Mouse (Mus musculus): Measurements from ENCODE around the gene Rtbdn.
A peak's percentile ranks its signal among the peaks of the same experiment; 100 is the strongest.

Rtbdn gene

DNA sequence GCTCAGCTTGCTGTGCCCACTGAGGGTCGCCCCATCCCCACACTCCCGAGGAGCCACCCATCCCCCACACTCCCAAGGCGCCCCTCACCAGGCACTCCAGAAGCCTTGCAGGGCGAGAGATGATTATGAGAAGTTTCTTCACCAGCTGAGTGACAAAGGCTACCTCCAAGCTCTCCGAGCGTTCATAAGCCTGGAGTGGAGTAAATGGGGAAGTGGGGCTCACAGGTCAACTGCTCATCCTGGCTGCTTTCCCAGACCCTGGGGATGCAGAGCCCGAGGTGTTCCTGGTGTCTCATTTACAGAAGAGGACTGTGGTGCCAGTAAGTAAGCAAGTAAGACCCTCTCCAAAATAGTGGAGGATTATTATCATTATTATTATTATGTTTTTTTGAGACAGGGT is 21.2 kb upstream of the Rtbdn start:
- no peak for DNase-seq

DNA sequence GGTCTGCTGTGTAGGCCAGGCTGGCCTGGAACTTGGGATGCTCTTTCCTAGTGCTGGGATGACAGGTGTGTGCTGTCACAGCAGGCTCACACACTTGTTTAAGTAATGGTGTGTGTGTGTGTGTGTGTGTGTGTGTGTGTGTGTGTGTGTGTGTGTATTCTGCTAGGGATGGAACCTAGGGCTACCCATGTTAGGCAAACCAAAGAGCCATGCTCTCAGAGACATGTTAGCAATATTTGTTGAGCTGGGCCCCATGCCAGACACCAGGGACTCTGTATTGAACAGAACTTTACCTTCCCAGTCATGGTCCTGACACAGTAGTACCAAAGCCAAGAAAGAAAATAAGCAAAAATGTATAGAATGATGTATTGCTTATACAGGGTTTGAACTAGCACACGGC is 19.3 kb upstream of the Rtbdn start:
- DNase-seq: no peak

DNA sequence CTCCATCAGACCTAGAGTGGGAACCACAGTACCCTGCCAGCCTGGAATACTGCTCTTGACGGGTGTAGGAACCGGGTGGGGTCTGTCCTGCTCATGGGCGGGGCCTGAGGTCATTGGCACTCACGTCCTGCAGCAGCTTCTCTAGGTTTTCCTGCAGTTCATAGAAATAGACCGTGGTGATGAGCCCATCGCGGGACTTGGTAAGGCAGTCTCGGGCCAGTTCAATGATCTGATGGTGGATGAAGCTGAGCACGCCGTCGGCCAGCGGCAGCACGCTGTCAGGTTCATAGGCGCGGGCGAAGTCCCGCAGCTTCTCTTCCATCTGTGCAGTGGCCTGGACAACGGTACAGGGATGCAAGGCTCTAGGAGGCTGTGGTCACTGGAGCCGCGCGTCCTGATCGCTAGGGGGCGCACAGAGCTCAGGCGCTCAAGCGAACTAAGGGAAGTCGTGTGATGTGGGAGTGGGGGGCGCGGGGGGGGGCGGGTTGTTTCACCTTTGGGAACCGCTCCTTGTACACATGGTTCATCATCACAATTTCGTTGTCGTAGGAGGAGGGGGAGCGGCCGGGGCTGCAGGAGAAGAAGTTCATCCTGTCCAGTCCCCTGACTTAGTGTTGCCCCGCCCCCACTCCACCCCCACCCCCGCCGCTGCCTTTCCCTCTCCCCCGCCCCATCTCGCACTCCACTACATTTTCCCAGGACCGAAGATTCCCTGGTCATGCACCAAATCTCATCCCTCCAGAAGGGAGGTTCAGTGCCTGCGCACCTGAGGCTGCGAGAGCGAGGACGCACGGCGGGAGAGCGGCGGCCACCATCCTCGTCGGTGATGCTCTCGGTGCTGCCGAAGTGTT is 18.1 kb upstream of the Rtbdn start:
- DNase-seq: peak; percentile 62 to 73

DNA sequence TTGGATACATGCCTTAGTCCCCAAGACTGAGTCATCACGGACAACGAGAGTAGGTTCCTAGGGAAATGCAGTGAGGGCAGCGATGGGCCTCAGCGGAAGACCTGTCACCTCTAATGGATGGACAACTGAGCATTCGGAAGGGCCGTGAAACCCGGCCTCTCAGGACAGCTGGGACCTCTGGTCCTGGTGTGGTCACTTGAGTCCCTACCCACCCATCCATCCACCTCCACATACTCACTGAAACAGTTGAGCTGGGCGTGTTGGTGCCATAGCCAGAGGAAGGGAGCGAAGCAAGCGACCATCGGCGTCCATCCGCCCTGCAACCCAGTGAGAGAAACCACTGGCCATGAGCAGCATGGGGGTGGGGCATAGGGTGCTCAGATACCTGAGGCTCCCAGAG is 16.2 kb upstream of the Rtbdn start:
- DNase-seq: no peak

DNA sequence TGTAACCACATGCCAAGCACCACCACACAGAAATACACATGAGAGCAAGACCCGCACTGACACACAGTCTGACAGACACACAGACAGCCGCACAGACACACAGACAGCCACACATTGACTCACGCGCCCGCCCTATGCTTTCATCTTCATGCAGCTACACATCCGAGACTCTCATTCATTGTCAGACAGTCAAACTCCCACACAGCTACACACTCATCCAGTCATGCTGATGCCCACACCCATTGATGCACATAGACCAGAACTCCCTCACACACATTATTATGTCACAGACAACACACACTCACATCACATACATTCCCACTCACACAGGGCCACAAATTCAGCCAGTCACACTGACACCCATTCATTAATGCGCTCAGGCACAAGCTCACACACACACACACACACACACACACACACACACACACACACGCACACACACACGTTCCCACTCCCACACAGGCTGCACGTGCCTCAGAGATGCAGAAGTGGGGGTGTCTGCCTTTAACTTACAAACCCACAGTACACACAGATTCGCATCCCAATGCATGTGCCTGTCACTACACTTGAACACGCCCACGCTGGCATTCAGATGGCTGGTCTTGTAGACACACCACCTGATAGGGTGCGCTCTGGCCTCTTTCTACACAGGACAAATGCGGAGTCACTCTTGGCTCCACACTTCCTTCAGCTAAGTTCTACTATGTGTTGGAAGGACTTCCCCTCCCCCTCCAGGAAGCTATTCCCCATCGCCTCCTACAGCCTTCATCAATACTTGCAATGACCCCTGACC is 12.8 kb upstream of the Rtbdn start:
- no peak for DNase-seq

DNA sequence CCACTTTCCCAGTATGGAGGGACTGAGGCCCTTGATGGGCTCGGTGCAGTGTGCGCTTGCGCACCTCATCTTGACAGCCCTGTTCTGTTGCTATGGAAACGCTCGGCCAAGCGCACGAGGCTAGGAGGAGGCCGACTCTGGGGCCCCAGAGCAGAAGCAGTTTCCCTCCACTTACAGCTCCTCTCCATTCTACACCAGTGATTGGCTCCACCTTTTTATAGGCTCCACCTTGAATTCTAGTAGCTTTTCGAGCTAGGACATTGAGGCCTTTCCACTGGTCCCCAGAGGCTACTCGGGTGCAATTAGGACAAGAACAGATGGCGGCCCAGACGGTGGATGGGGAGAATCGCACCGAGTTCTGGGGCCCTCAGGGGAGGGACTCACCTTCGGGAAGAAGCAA is 11.9 kb upstream of the Rtbdn start:
- no peak for DNase-seq

DNA sequence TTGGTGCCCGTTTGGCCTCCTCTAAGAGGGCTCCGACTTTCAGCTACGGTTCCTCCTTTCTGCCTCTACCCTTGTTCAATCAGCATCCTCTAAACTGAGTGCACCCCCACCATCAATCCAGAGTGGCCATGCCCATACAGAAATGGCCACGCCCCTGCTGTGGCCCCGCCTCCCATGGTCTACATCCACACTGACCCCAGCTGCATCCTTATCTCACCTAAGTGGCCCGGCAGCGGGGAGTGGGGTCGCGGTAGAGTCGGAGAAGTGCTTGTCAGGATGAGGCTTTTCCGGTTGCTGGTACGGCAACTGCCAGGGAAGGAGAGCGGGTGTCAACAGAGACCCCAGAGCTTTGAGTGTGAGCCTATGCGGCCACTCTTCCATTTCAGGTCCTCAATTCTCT is 11.3 kb upstream of the Rtbdn start:
- DNase-seq: no peak

DNA sequence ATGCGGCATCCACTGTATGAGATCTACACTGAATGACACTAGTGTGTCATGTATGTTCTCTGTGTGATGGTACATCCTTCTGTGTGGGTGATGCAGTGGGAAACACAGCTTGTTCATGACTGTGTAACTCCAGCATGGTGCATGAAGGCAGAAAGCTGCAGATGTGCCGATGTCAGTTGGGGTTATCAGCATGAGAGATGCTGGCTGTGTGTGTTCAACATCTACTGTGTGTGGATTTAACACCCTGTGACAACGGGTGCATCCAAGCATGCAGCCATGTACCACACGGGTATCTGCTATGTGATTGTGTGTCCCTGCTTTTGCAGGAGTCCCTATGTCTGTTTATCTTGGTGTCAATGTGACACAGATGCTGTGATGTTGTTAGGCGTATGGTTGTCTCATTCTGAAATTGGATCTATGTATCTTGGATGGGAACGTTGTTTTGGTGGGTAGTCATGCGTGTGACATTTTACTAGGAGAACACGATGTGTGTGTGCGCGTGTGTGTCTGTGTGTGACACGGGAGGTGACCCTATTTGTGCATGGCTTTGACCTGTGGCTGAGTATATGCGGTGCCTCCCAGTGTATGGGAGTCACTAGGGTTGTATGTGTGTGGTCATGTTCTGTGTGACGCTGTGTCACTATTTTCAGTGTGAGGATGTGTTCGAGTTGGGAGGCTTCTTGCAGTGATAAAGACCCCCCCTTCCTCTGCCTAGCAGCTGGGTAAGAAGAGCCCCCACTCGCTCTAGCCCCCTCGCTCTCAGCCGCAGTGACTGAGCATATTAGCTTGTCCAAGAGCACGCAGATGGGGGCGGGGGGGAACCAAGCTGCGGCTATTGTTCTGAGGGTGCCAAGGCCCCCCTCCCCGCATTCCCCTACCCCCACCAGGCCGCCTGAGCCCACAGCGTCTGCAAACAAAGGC is 10.5 kb upstream of the Rtbdn start:
- no peak for DNase-seq

DNA sequence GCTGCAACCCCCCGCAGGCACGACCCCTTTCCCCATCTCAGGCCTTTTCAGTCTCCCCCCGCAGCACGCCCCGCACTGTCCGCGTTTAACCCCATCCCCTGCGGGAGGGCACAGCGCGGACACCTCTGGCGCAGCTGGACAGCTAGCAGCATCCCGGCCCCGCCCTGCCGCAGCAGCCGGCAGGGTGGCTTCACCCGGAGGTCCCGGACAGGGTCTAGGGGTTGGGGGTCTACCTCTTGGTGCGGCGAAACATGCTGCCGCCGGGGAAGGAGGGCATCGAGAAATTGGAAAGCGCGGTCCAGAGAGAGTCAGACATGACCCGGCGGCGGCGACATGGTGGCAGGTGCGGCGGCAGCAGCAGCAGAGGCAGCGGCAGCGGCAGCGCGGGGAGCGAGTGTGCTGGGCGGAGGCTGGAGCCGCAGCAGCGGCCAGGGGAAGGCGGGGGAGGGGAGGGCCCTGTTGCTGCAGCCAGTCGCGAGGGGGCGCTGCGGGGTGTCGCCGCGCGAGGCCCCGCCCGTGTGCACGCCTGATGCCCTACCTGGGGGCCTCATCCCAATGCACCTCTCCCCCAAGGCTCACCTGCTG is 9.7 kb upstream of the Rtbdn start, which contains the start of gene Mast1:
TSS of gene Mast1 (minus strand) at position 398 of the 585 bp plus-strand sequence.
- DNase-seq: peak; percentile 62 to 74

DNA sequence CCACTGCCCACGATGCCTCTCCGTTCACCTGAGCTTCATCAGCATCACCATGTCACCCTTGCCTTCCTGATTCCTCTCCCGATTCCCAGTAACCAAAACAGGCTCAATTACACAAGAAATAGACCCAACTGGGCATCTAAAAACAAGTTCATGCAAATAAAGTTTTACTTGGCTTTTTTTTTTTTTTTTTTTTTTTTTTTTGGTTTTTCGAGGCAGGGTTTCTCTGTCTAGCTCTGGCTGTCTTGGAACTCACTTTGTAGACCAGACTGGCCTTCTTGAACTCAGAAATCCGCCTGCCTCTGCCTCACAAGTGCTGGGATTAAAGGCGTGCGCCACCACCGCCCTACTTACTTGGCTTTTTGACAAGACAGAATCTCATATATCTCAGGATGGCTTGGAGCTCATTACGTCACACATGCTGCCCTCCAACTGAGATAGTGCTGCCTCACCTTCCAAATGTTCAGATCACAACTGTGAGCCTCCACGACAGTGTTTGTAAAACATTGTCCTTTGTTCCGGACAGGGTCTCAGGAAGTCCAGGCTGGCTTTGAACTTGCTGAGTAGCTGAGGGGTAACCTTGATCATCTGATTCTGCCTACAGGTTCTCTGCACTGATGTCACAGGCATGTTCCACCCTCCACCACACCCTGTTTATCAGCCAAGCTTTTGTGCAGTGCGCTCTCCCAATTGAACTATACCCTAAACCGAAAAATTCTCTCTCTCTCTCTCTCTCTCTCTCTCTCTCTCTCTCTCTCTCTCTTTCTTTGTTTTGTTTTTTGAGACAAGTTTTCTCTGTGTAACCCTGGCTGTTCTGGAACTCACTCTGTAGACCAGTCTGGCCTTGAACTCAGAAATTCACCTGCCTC is 8.9 kb upstream of the Rtbdn start:
- DNase-seq: no peak

DNA sequence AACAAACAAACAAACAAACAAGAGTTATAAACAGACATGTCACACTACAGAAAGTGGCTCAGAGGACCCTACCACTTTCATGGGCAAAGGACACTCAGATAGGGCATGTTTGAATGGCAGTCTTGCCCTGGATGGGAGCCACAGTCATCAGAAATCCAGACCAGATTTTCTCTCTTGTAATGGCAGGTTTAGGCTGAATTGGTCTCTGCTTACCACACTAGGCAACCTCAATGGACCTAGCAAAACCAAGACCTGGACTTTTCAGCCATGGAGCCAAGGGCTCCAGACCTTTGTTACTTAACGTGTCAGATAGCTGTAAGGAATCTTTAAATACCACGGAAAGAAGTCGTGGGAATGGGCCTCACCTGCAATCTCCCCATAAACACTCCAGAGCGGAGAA is 3.1 kb upstream of the Rtbdn start:
- no peak for DNase-seq

DNA sequence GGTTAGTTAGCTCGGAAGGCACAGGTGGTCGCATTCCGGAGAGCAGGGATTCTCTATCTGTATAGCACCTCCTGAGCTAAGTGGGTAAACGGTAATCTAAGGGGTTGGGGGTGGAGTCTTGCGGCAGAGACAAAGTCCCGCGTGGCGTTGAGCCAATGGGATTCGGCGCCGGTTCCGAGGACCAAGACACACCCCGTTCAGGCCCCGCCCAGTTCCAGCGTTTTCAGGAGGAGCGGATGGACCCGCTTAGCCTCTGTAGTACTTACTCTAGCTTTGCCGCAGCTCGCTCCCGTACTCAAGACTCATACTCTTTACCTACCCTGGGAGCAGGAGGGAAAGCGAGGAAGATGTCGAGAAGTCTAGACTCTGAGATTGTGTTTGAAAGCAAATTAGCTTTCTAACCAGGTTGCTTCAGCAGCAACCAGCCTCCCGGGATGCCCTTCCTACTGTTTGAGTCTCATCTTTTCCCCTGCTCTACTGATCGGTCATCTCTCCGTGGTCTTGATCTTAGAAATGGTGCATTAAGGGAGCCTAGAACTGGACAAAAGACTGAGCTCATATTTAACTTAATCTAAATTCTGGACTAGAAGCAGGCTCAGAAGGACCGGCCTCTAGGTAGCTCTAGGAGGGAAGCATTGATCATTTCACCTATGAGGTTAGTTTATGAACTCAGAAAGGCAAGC is 2.2 kb upstream of the Rtbdn start:
- DNase-seq: peak in 1 of 2 experiments; percentile 46

DNA sequence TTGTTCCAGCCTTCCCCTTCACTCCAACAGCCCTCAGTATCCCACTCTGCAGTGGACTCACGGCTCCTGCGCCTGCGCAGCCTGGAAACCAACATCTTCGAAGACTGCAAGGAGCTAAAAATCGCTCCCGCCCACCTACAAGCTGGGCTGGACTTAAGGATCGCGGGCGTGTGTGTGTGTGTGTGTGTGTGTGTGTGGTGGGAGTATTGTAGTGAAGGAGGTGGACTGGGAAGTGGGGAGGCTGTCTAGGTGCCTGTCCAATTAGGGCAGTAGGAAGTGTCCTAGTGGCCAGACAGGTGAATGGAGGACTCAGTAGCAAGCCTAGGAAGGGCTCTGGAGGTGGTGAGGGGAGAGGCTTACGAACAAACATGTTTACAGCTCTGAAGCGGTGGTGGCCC is 1.6 kb upstream of the Rtbdn start:
- DNase-seq: no peak

DNA sequence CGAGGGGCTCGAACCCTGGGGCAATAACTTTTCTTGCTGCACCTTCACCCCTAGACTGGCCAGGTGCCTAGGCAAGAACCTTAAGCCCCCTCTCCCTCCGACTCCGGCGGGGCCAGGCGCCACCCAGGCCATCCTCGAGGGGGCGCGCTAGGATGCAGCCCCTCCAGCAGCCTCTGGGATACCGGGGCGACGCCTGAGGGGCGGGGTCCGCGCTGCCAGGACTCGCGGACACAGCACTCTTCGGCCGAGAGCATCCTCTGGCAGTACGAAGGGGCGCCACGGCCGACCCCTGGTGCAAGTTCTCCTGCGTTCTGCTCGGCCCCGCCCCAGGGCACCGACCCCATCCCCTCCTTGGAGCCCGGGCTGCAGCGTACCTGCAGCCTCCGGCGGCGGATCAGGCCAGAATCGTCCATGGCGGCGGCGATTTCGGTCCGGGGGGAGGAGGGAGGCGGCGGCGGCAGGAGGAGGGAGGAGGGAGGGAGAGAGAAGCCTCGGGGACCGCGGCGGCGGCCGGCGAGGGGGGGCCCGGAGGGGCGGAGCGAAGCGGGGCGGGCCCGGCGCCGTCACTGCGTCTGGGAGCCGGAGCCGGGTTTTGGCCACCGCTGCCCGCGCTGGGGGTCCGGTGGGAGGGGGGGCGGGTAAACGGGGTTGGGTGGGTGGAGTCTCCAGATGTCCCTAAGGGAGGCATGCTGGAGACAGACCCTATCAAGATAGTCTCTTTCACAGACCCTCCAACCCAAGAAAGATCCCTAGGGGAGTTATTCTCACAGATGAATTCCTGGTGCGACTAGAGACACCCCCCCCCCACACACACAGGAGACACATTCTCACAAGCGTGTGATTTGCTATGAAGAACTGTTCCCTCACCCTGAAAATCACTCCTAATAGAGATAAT is 911 bp upstream of the Rtbdn start:
- DNase-seq: no peak

DNA sequence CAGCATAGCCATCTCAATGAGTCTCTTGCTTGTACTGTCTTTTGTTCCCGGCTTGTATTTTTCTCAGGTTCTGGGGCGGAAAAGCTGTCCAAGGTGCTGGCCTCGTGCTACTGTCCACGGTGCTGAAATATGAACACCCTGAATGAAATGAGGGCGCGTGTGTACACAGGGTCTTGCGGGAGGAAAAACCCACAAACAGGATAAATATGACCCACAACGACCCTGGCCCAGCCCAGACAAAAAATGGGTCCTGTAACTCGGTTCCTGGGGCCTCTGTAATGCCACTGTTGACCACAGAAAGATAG is 402 bp downstream of the Rtbdn start:
- peak; percentile 44 to 60 for DNase-seq

DNA sequence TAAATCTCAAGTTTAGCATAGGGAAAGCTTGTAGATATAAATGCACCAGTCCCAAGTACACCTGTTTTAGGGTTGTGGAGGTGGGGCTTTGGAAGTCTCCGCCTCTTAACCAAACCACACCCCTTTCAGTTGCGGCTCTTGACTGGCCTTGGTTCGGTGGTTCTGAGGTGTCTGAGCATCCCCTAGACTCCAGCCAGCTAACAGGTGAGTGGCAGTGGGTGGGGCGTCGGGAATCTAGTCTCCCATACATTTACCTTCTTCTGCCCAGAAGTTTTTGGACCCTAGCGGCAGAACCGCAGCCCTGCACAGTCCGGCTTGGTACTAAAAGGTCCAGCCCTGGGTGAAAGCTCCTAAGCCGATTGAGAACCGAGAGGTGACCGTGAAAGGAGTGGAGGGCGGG is 3.0 kb downstream of the Rtbdn start:
- DNase-seq: no peak

DNA sequence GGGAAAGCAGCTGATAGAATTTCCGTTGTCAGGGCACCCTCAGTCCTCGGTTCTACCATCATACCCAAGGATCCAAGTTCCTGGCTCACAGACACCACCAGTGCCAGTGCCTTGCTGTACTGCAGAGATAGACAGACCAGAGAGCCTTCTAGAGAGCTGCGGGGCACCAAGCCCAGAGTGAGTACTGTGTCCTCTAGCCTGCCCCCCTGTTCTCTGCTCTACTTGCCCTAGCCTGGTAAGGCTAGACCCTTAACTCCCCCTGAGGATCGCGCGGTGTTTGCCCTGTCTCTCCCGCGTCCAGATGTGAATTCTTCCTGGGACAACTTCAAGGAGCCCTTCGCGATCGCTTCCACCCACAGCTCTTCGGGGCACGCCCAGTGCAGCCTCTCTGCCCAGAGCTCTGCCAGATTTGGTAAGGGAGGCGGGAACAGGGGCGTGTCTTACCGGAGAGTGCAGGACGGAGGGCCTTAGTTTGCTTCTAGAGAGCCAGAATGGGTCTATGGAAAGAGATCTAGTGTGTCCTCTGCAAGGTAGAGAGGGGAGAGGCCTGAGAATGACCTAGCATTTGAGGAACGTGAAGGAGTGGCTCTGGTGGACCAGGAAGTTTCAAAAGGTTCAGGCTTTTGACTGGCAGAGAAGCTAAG is 5.9 kb downstream of the Rtbdn start:
- peak; percentile 60 to 64 for DNase-seq

DNA sequence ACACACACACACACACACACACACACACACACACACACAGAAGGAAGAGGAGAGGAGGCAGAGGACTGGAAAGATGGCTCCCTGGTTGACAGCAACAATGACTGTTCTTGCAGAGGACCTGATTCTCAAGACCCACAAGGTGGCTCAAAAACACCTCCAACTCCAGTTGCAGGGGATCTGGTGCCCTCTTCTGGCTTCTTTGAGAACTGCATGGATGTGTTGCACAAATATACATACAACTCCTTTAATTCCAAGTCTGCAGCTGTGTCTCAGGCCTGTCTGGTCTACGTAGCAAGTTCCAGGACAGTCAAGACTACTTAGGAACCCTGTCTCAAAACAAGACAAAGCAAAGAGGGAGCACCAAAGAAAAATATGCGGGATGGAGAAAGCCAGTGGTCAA is 10.0 kb downstream of the Rtbdn start:
- DNase-seq: peak in 1 of 2 experiments; percentile 76

DNA sequence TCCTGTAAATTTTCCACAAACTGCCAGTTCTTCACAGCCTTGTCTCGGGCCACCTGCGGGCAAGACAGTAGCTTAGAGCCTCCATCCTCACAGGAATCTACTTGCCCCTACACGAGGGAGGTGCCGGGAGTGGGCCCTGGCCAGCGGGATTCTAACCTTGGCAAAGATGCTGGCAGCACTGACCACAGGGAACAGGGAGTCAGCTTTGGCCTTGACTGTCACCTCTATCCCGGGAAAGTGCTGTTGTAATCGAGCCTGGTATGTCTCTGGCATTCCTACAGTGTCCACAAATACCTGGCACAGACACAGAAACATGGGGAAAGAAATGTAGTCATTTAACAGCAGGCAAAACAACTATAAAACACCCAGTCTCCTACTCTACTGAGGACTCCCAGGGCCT is 13.0 kb downstream of the Rtbdn start:
- DNase-seq: no peak

DNA sequence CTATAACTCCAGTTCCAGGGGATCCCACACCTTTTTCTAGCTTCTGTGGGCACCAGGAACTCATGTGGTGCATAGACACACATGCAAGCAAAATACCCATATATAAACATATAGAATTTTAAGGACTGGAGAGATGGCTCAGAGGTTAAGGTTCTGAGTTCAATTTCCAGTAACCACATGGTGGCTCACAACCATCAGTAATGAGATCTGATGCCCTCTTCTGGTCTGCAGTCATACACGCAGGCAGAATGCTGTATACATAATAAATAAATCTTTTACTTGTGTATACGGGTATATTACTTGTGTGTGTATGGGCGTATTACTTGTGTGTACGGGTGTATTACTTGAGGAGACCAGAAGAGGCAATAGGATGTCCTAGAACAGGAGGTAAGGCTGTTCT is 17.2 kb downstream of the Rtbdn start:
- no peak for DNase-seq
